Mouse (Mus musculus): ENCODE data around the gene Hist1h2af.

DNA sequence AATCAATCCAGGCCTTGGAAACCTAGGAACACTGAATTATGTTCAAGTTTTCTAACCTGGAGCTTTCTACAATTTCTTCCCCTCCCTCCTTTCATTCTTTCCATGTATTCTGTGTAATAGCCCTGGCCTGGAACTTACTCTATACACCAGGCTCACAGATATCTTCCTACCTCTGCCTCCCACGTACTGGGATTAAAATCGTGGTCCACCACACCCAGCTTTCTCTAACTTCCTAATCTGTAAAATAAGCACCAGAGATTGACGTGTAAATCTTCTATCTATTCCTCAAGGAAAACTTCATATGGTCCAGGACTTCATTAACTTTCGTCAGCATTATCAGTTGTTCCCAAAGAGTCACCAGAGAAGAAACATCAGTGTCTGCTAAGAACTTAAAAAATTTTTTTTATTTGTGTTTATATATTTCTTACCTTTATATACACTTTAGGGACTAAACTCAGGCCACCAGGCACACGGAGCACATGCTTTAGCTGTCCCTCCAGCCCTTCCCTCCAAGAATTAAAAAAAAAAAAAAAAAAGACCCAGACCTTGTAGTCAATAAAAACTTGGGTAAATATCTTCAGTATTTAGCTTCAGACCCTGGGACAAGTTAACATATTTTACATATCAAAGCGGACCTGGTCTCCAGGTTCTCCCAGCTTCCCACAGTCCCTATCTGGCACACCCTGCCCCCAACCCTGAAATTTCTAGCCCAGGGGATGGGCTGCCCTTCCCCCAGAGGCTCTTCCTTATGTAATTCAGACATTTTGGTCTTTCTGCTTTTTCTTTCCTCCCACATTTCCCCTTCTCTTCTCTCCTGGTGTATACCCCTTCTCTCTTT is 48.7 kb downstream of the Hist1h2af start:
- TF ChIP-seq CTCF (IDR thresholded peaks at IDR 0.05; ENCODE audit: low read depth), result no peak
- TF ChIP-seq EP300 (IDR thresholded peaks at IDR 0.05; ENCODE audit: low read depth), result no peak

Data from heart, postnatal 0 days (tissue).